Mouse (Mus musculus) C2C12 (cell line): Measurements from ENCODE around the gene Slc36a3. TPM values are rescaled to one million over a fixed set of nuclear protein-coding genes. Genes with fewer than 3 reads are reported as not detected.

ENCODE experiments used
- H3K27me3 ChIP-seq: one replicate; pipeline ENCODE4 v1.6.1; 2011; ENCODE audit not compliant: control insufficient read depth, insufficient read depth, insufficient read length
- H3K36me3 ChIP-seq: one replicate; pipeline ENCODE4 v1.6.1; 2011; ENCODE audit not compliant: control insufficient read depth, insufficient read depth
- H3K4me3 ChIP-seq: one replicate; pipeline ENCODE4 v1.5.1; 2011; ENCODE audit warnings: mild to moderate bottlenecking, control low read depth; ENCODE audit not compliant: poor library complexity, insufficient read depth, severe bottlenecking
- H3K79me2 ChIP-seq: one replicate; pipeline ENCODE4 v1.6.1; 2011; ENCODE audit not compliant: control insufficient read depth, insufficient read depth
- H3K79me3 ChIP-seq: one replicate; pipeline ENCODE4 v1.6.1; 2011; ENCODE audit warnings: low read depth, control low read depth
- H3ac ChIP-seq: one replicate; pipeline ENCODE3; 2011; ENCODE audit warnings: low read depth; ENCODE audit not compliant: control insufficient read depth, insufficient read length
- CEBPB ChIP-seq: IDR thresholded peaks from one replicate; pipeline ENCODE4 v1.6.1; 2011; ENCODE audit warnings: low read depth, mild to moderate bottlenecking, control low read depth, moderate library complexity
- CTCF ChIP-seq: IDR thresholded peaks from one replicate; pipeline ENCODE4 v1.5.1; 2011; ENCODE audit not compliant: control insufficient read depth, insufficient read depth, insufficient read length
- FOSL1 ChIP-seq: IDR thresholded peaks from one replicate; pipeline ENCODE4 v1.8.0; 2011; ENCODE audit warnings: mild to moderate bottlenecking, low read length; ENCODE audit not compliant: poor library complexity, insufficient read depth, severe bottlenecking
- MAX ChIP-seq: IDR thresholded peaks from one replicate; pipeline ENCODE4 v1.6.1; 2011; ENCODE audit warnings: mild to moderate bottlenecking, control low read depth
- MYOD1 ChIP-seq: IDR thresholded peaks from one replicate; pipeline ENCODE4 v1.6.1; 2011; ENCODE audit warnings: low read depth; ENCODE audit not compliant: control insufficient read depth, insufficient read length
- MYOG ChIP-seq: IDR thresholded peaks from one replicate; pipeline ENCODE4 v1.6.1; 2011; ENCODE audit not compliant: control insufficient read depth, insufficient read length; ENCODE audit errors: extremely low read depth
- USF1 ChIP-seq: IDR thresholded peaks from one replicate; pipeline ENCODE4 v1.6.1; 2011; ENCODE audit warnings: low read depth, mild to moderate bottlenecking, control low read depth, moderate library complexity
- polyA plus RNA-seq: library from polyadenylated mRNA; unstranded; fragments of >200 nt; fragmentation: generic; extraction: Trizol; gene quantifications from one replicate; pipeline ENCODE4 v1.2.1, GENCODE M21; 2012; ENCODE audit warnings: missing spikeins

Slc36a3 gene
- polyA plus RNA-seq, 1 experiment = 0.01 TPM

DNA sequence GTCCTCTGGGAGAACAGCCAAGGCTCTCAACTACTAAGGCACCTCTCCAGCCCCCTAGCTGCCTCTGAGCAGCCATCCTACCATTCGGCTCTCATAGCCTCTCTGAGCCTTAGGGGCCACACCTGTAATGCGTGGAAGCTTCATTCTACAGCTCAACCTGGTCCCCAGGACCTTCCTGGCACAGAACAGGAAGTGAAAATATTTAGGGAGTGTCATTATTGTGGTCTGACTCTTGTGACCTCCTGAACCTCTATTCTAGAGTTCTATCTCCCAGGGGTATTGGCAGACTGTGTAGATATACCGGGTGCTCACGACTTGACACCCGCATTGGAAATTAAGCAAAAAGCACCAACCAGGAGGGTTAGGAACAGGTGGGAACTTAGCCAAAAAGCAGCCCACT, 75.3 kb downstream of the Slc36a3 start:
- H3K27me3 ChIP-seq = no peaks in the 10 kb centered on the region
- TF ChIP-seq CEBPB (no peak), CTCF (no peak), MAX (no peak), MYOG (no peak), MYOD1 (no peak), FOSL1 (no peak)

DNA sequence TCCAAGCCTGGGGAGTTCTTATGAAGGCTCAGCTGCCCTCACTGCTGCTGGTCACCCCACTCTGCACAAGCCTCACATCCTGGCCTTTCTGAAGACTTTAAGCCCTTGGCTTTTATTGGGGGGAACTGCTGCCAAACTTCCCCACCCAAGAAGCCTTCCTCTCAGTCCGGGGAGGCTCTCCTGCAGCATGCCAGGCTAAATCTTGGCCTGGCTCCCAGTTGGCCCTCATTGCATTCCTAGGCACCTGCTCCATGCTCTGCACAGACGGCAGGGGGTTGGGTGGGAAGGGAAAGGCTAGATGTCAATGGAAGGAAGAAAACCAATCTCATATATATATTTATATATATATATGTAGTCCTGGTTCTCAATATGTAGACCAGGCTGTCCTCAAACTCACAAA, 75.9 kb downstream of the Slc36a3 start:
- Histone ChIP-seq H3K36me3 (no peaks in the 10 kb centered on the region), H3K27me3 (no peaks in the 10 kb centered on the region), H3ac (no peak overlapping the region), H3K79me3 (no peaks in the 10 kb centered on the region), H3K4me3 (no peak overlapping the region), H3K79me2 (no peaks in the 10 kb centered on the region)
- TF ChIP-seq MAX (no peak), CTCF (no peak), MYOG (no peak), MYOD1 (no peak), FOSL1 (no peak), USF1 (no peak), CEBPB (no peak)

More for the DNA sequence above, 75.3 kb downstream of the Slc36a3 start:
- no peaks in the 10 kb centered on the region for H3K36me3 ChIP-seq
- H3K4me3 ChIP-seq = no peak overlapping the region
- no peaks in the 10 kb centered on the region for H3K79me3 ChIP-seq
- no peaks in the 10 kb centered on the region for H3K79me2 ChIP-seq
- H3ac ChIP-seq = no peak overlapping the region

Other genes starting within 250 kb of the Slc36a3 start
- gene Gpx3, start 249.3 kb downstream of the Slc36a3 start, polyA plus RNA-seq = 2.0 TPM
- gene Tnip1, start 188.8 kb downstream of the Slc36a3 start, polyA plus RNA-seq = 18.8 TPM
- 628 TPM for gene Anxa6, start 118.3 kb downstream of the Slc36a3 start, polyA plus RNA-seq
- 0.04 TPM for gene Ccdc69, start 73.6 kb downstream of the Slc36a3 start, polyA plus RNA-seq
- gene Gm2a, start 53.6 kb downstream of the Slc36a3 start, polyA plus RNA-seq = 2.9 TPM
- not detected for gene Slc36a2, start 33.4 kb upstream of the Slc36a3 start, polyA plus RNA-seq
- 4.5 TPM for gene Slc36a1, start 52.6 kb upstream of the Slc36a3 start, polyA plus RNA-seq
- 0.19 TPM for gene Fat2, start 184.9 kb upstream of the Slc36a3 start, polyA plus RNA-seq